Comparison of ENCODE assay signal across 8 mouse cellular contexts in genomic region chr14:34674229-34674791, GRCm38 (mm10). TPM values are rescaled to one million over a fixed set of nuclear protein-coding genes. Genes with fewer than 3 reads are reported as not detected.
DNase-seq lines count a peak whose midpoint lies in the region; ATAC-seq and TF ChIP-seq lines count a peak whose summit lies in the region.

No protein-coding gene starts in this region.

- TF ChIP-seq POLR2A in limb, embryonic 14.5 days (IDR thresholded peaks at IDR 0.05; ENCODE audit: borderline replicate concordance, extremely low read depth, insufficient read depth, insufficient read length) = no peak

- no peaks in the 10 kb centered on the region for H3K27me3 ChIP-seq in limb, embryonic 14.5 days (ENCODE audit: control insufficient read depth, insufficient read depth, low read length)
- no peaks in the 10 kb centered on the region for H3K27me3 ChIP-seq in midbrain, embryonic 15.5 days (replicated peaks)
- no peaks in the 10 kb centered on the region; the same call in 1 of the 2 replicates for H3K27me3 ChIP-seq in splenic B cell, adult 2 months (ENCODE audit: control insufficient read depth, insufficient read depth, low read length, poor library complexity, severe bottlenecking)

- no peak; the same call in 1 of the 2 replicates for ATAC-seq in limb, embryonic 14.5 days (ENCODE audit: low FRiP score, low read depth)
- no peak for ATAC-seq in midbrain, embryonic 15.5 days (replicated peaks)

- H3K4me3 ChIP-seq in limb, embryonic 14.5 days (replicated peaks; ENCODE audit: low read length) = peak overlapping the region; percentile 100
- H3K4me3 ChIP-seq in midbrain, embryonic 15.5 days = peak overlapping the region; percentile 99

- DNase-seq in layer of hippocampus, adult 11-12 months (ENCODE audit: low spot score) = peak; percentile 30
- no peak for DNase-seq in layer of hippocampus, adult 9-11 months
- peak; percentile 57 for DNase-seq in cerebellum, adult 9-10 months
- DNase-seq in gastrocnemius, adult 18-20 months (ENCODE audit: low spot score) = peak; percentile 34
- DNase-seq in induced T-regulatory cell, adult 2 months (ENCODE audit: low read depth) = peak; percentile 79
- DNase-seq in limb, embryonic 14.5 days (ENCODE audit: low spot score) = peak; percentile 15
- DNase-seq in splenic B cell, adult 2 months (ENCODE audit: low read depth, low spot score) = peak; percentile 38

- peak overlapping the region; percentile 89 for H3K27ac ChIP-seq in limb, embryonic 14.5 days (replicated peaks; ENCODE audit: low read depth, low read length)
- H3K27ac ChIP-seq in midbrain, embryonic 15.5 days = peak overlapping the region; percentile 94

- peak overlapping the region; percentile 60 for H3K4me2 ChIP-seq in limb, embryonic 14.5 days (replicated peaks; ENCODE audit: low read depth, low read length, severe bottlenecking)
- H3K4me2 ChIP-seq in midbrain, embryonic 15.5 days = peak overlapping the region; percentile 90

- peaks cover 13% of the 10 kb centered on the region; the same call in 1 of the 2 replicates for H3K36me3 ChIP-seq in limb, embryonic 14.5 days (ENCODE audit: control insufficient read depth, insufficient read depth, low read length)
- H3K36me3 ChIP-seq in midbrain, embryonic 15.5 days (replicated peaks) = 0 out of 2 replicates have a peak, but pooled peaks cover 3% of the 10 kb centered on the region
- H3K36me3 ChIP-seq in splenic B cell, adult 2 months (ENCODE audit: control insufficient read depth, insufficient read depth, low read length, poor library complexity, severe bottlenecking) = no peaks in the 10 kb centered on the region

- H3K9ac ChIP-seq in limb, embryonic 14.5 days (ENCODE audit: low read depth, low read length, severe bottlenecking) = peak overlapping the region; percentile 96
- peak overlapping the region; percentile 95 for H3K9ac ChIP-seq in midbrain, embryonic 15.5 days

- peaks cover 6% of the 10 kb centered on the region; the same call in 1 of the 2 replicates for H3K4me1 ChIP-seq in limb, embryonic 14.5 days (ENCODE audit: control insufficient read depth, insufficient read depth, low read length)
- peaks cover 18% of the 10 kb centered on the region for H3K4me1 ChIP-seq in midbrain, embryonic 15.5 days

- WGBS in limb, embryonic 14.5 days = under 1% methylated on average over 44 of the region's 52 CpGs
- WGBS in midbrain, embryonic 15.5 days = under 1% methylated on average over 52 of the region's 52 CpGs

- no peaks in the 10 kb centered on the region for H3K9me3 ChIP-seq in limb, embryonic 14.5 days (ENCODE audit: control insufficient read depth, low read length)
- no peaks in the 10 kb centered on the region for H3K9me3 ChIP-seq in midbrain, embryonic 15.5 days

RNA-seq across cellular contexts. Expression of gene Wapl, which starts 0.6 kb away (rescaled TPM):
- 10 to 100 TPM; 34.4 to 40.5 TPM for total RNA-seq in gastrocnemius, adult 18-20 months (2021)
- 16.5 and 23.5 TPM in 2 replicates for polyA plus RNA-seq in limb, embryonic 14.5 days (2012; rRNA removed)
- 28.4 and 28.8 TPM in 2 replicates for polyA plus RNA-seq in limb, embryonic 14.5 days (2014; fragmentation: Nextera tagmentation; extraction: Ambion mirVana)
- polyA plus RNA-seq in midbrain, embryonic 15.5 days (2015; fragmentation: Nextera tagmentation; extraction: Ambion mirVana) = 13.0 and 13.6 TPM in 2 replicates
